Mouse (Mus musculus): Measurements from ENCODE around the gene Dkc1. TPM values are rescaled to one million over a fixed set of nuclear protein-coding genes. Genes with fewer than 3 reads are reported as not detected.

Gene Dkc1
- polyA plus RNA-seq, 2 experiments = 48.1 to 69.3 TPM

GRCm38 (mm10) chrX:75098799-75099198, 3.1 kb downstream of the Dkc1 start:
- Histone ChIP-seq H3K27ac (no peak overlapping the region), H3K4me1 (replicated peaks; ENCODE audit: control insufficient read depth in 2 of 2, insufficient read depth in 2 of 2, low read length in 1 of 2) (peaks cover 0 to 2% of the 10 kb centered on the region in 2 experiments; a peak in 1 of 4 replicates), H3K27me3 (ENCODE audit: control insufficient read depth, insufficient read depth, low read length) (no peaks in the 10 kb centered on the region), H3K4me3 (ENCODE audit: insufficient read depth in 1 of 2, low read depth in 2 of 2, low read length in 2 of 2) (no peak overlapping the region), H3K9me3 (ENCODE audit: control insufficient read depth, low read length) (no peaks in the 10 kb centered on the region), H3K36me3 (replicated peaks; ENCODE audit: control insufficient read depth, insufficient read depth, low read depth) (peaks cover 25% of the 10 kb centered on the region), H3K9ac (replicated peaks) (no peak overlapping the region), H3K4me2 (ENCODE audit: low read depth) (peak overlapping the region; percentile 74)
- DNase-seq (ENCODE audit: low read depth in 3 of 3, low spot score in 3 of 3) (no peak), ATAC-seq (ENCODE audit: insufficient read depth) (no peak)
- 79% methylated on average over 8 of the region's 8 CpGs for WGBS (ENCODE audit: insufficient replicate concordance)
- TF ChIP-seq EP300 (IDR thresholded peaks at IDR 0.05; ENCODE audit: low read depth) (no peak), CTCF (IDR thresholded peaks at IDR 0.05; ENCODE audit: low read depth) (no peak)

DNA sequence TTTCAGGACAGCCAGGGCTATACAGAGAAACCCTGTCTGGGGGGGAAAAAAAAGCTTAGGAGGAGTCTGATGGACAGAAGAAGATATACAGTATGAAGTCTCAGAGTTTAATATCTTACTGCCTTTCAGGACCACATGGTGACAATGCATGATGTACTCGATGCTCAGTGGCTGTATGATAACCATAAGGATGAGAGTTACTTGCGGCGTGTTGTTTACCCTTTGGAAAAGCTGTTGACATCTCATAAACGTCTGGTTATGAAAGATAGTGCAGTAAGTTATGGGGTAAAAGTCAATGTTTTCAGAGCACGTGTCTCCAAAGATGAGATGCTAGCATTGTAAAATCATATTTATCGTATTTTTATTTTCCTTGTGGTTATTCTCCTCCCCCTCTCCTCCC, 6.6 kb downstream of the Dkc1 start:
- H3K9ac ChIP-seq (replicated peaks) = no peak overlapping the region
- ATAC-seq (ENCODE audit: insufficient read depth) = peak; percentile 58
- WGBS (ENCODE audit: insufficient replicate concordance) = 62% methylated on average over 6 of the region's 6 CpGs

GRCm38 (mm10) chrX:75115550-75115949, 19.9 kb downstream of the Dkc1 start:
- DNase-seq (ENCODE audit: low read depth in 3 of 3, low spot score in 3 of 3) (peak; percentile 47 to 65 (median 63)), ATAC-seq (ENCODE audit: insufficient read depth) (peak; percentile 94)
- peak overlapping the region; percentile 45 for H3K9ac ChIP-seq (replicated peaks)
- peaks cover 17 to 20% of the 10 kb centered on the region in 2 experiments for H3K4me1 ChIP-seq (replicated peaks; ENCODE audit: control insufficient read depth in 2 of 2, insufficient read depth in 2 of 2, low read length in 1 of 2)
- peak overlapping the region; percentile 54 for H3K4me2 ChIP-seq (ENCODE audit: low read depth)
- no peak overlapping the region for H3K4me3 ChIP-seq (ENCODE audit: insufficient read depth in 1 of 2, low read depth in 2 of 2, low read length in 2 of 2)
- peaks cover 53% of the 10 kb centered on the region for H3K36me3 ChIP-seq (replicated peaks; ENCODE audit: control insufficient read depth, insufficient read depth, low read depth)
- H3K27me3 ChIP-seq (ENCODE audit: control insufficient read depth, insufficient read depth, low read length) = no peaks in the 10 kb centered on the region
- TF ChIP-seq EP300 (IDR thresholded peaks at IDR 0.05; ENCODE audit: low read depth) (peak; percentile 85), CTCF (IDR thresholded peaks at IDR 0.05; ENCODE audit: low read depth) (no peak)
- peak overlapping the region; percentile 77 for H3K27ac ChIP-seq
- H3K9me3 ChIP-seq (ENCODE audit: control insufficient read depth, low read length) = no peaks in the 10 kb centered on the region

More for the DNA sequence above, 6.6 kb downstream of the Dkc1 start:
- TF ChIP-seq EP300 (IDR thresholded peaks at IDR 0.05; ENCODE audit: low read depth) = no peak
- TF ChIP-seq CTCF (IDR thresholded peaks at IDR 0.05; ENCODE audit: low read depth) = no peak
- Histone ChIP-seq H3K36me3 (replicated peaks; ENCODE audit: control insufficient read depth, insufficient read depth, low read depth) (peaks cover 42% of the 10 kb centered on the region), H3K9me3 (ENCODE audit: control insufficient read depth, low read length) (no peaks in the 10 kb centered on the region), H3K27ac (no peak overlapping the region), H3K27me3 (ENCODE audit: control insufficient read depth, insufficient read depth, low read length) (no peaks in the 10 kb centered on the region), H3K4me3 (ENCODE audit: insufficient read depth in 1 of 2, low read depth in 2 of 2, low read length in 2 of 2) (no peak overlapping the region), H3K4me1 (replicated peaks; ENCODE audit: control insufficient read depth in 2 of 2, insufficient read depth in 2 of 2, low read length in 1 of 2) (no peaks in the 10 kb centered on the region), H3K4me2 (ENCODE audit: low read depth) (no peak overlapping the region)
- DNase-seq (ENCODE audit: low read depth in 3 of 3, low spot score in 3 of 3) = no peak

- Histone ChIP-seq H3K27ac (no peak overlapping the region), H3K9me3 (ENCODE audit: control insufficient read depth, low read length) (no peaks in the 10 kb centered on the region), H3K4me3 (ENCODE audit: insufficient read depth in 1 of 2, low read depth in 2 of 2, low read length in 2 of 2) (no peak overlapping the region), H3K36me3 (replicated peaks; ENCODE audit: control insufficient read depth, insufficient read depth, low read depth) (peaks cover 31% of the 10 kb centered on the region), H3K9ac (replicated peaks) (no peak overlapping the region), H3K4me2 (ENCODE audit: low read depth) (no peak overlapping the region), H3K4me1 (replicated peaks; ENCODE audit: control insufficient read depth in 2 of 2, insufficient read depth in 2 of 2, low read length in 1 of 2) (peaks cover 6 to 10% of the 10 kb centered on the region in 2 experiments; a peak in 3 of 4 replicates), H3K27me3 (ENCODE audit: control insufficient read depth, insufficient read depth, low read length) (no peaks in the 10 kb centered on the region)
- ATAC-seq (ENCODE audit: insufficient read depth) (no peak), DNase-seq (ENCODE audit: low read depth in 3 of 3, low spot score in 3 of 3) (no peak)
- TF ChIP-seq CTCF (IDR thresholded peaks at IDR 0.05; ENCODE audit: low read depth) (no peak), EP300 (IDR thresholded peaks at IDR 0.05; ENCODE audit: low read depth) (no peak)
- WGBS (ENCODE audit: insufficient replicate concordance) = 72% methylated on average over 3 of the region's 3 CpGs
These were observed 30.0 kb downstream of the Dkc1 start for GRCm38 (mm10) chrX:75125606-75126005.

- Histone ChIP-seq H3K27ac (no peak overlapping the region), H3K9ac (replicated peaks) (no peak overlapping the region), H3K4me2 (ENCODE audit: low read depth) (peak overlapping the region; percentile 77), H3K36me3 (replicated peaks; ENCODE audit: control insufficient read depth, insufficient read depth, low read depth) (peaks cover 21% of the 10 kb centered on the region), H3K9me3 (ENCODE audit: control insufficient read depth, low read length) (no peaks in the 10 kb centered on the region), H3K4me1 (replicated peaks; ENCODE audit: control insufficient read depth in 2 of 2, insufficient read depth in 2 of 2, low read length in 1 of 2) (peaks cover 6 to 11% of the 10 kb centered on the region in 2 experiments; a peak in 3 of 4 replicates), H3K4me3 (ENCODE audit: insufficient read depth in 1 of 2, low read depth in 2 of 2, low read length in 2 of 2) (no peak overlapping the region), H3K27me3 (ENCODE audit: control insufficient read depth, insufficient read depth, low read length) (no peaks in the 10 kb centered on the region)
- no peak for ATAC-seq (ENCODE audit: insufficient read depth)
- TF ChIP-seq EP300 (IDR thresholded peaks at IDR 0.05; ENCODE audit: low read depth) (no peak), CTCF (IDR thresholded peaks at IDR 0.05; ENCODE audit: low read depth) (no peak)
- DNase-seq (ENCODE audit: low read depth in 3 of 3, low spot score in 3 of 3) = no peak
These were observed 31.2 kb downstream of the Dkc1 start for GRCm38 (mm10) chrX:75126893-75127292.

Data from liver, embryonic 14.5 days (tissue).